Mouse (Mus musculus) hindbrain, embryonic 10.5 days (tissue): ENCODE measurements around the gene Krtap28-10. TPM values are rescaled to one million over a fixed set of nuclear protein-coding genes. Genes with fewer than 3 reads are reported as not detected.

Experiments
- DNase-seq: peaks from one replicate; pipeline ENCODE4 v3.0.0-alpha.2; 2017; ENCODE audit warnings: low spot score
- H3K27ac ChIP-seq: fragments of 300-500 bp; sonication (generic); 2 replicates; pipeline ENCODE4 v1.5.1; 2016; ENCODE audit warnings: mild to moderate bottlenecking, moderate library complexity
- H3K27me3 ChIP-seq: fragments of 300-500 bp; sonication (generic); 2 replicates; pipeline ENCODE4 v1.6.1; 2016; ENCODE audit warnings: mild to moderate bottlenecking; ENCODE audit not compliant: poor library complexity, insufficient read depth, severe bottlenecking
- H3K36me3 ChIP-seq: fragments of 300-500 bp; sonication (generic); 2 replicates; pipeline ENCODE4 v1.6.1; 2016; ENCODE audit warnings: mild to moderate bottlenecking, moderate library complexity
- H3K4me1 ChIP-seq: fragments of 300-500 bp; sonication (generic); replicated peaks from 2 replicates; pipeline ENCODE4 v1.6.1; 2016; ENCODE audit warnings: mild to moderate bottlenecking
- H3K4me3 ChIP-seq: fragments of 300-500 bp; sonication (generic); 2 replicates; pipeline ENCODE4 v1.5.1; 2016; ENCODE audit warnings: mild to moderate bottlenecking, moderate library complexity
- H3K9me3 ChIP-seq: fragments of 300-500 bp; sonication (generic); 2 replicates; pipeline ENCODE4 v1.6.1; 2016; ENCODE audit warnings: mild to moderate bottlenecking, moderate library complexity
- WGBS: fragments of 180-500 bp; shearing (Covaris S2); methylation state at CpG from one replicate; pipeline ENCODE4 v1.1.7; 2016; 5-methylcytosine and 5-hydroxymethylcytosine counted together
- polyA plus RNA-seq: library from polyadenylated mRNA; unstranded; fragments of >200 nt; fragmentation: Nextera tagmentation; extraction: Ambion mirVana; gene quantifications from 2 replicates; pipeline ENCODE4 v1.2.1, GENCODE M21; 2016

Gene Krtap28-10
- polyA plus RNA-seq, 1 experiment from 2014 or later = not detected

GRCm38 (mm10) chr1:82993947-82994346 lies 48.3 kb downstream of the Krtap28-10 start:
- DNase-seq = no peak
- no peaks in the 10 kb centered on the region for H3K27me3 ChIP-seq
- 83% methylated on average over 3 of the region's 3 CpGs for WGBS
- no peaks in the 10 kb centered on the region for H3K4me1 ChIP-seq
- no peak overlapping the region for H3K4me3 ChIP-seq
- H3K36me3 ChIP-seq = no peaks in the 10 kb centered on the region
- H3K27ac ChIP-seq = no peak overlapping the region
- H3K9me3 ChIP-seq = no peaks in the 10 kb centered on the region

- H3K4me3 ChIP-seq = no peak overlapping the region
- no peaks in the 10 kb centered on the region for H3K36me3 ChIP-seq
- no peaks in the 10 kb centered on the region for H3K9me3 ChIP-seq
- no peaks in the 10 kb centered on the region for H3K27me3 ChIP-seq
- no peak overlapping the region for H3K27ac ChIP-seq
- no peak for DNase-seq
- WGBS = 90% methylated on average over 6 of the region's 6 CpGs
- H3K4me1 ChIP-seq = no peaks in the 10 kb centered on the region
Observed at GRCm38 (mm10) chr1:82992093-82992492, 50.2 kb downstream of the Krtap28-10 start.

- H3K4me1 ChIP-seq = no peaks in the 10 kb centered on the region
- H3K9me3 ChIP-seq = no peaks in the 10 kb centered on the region
- no peaks in the 10 kb centered on the region for H3K36me3 ChIP-seq
- H3K27ac ChIP-seq = no peak overlapping the region
- no peak for DNase-seq
- no peaks in the 10 kb centered on the region for H3K27me3 ChIP-seq
- 90% methylated on average over 3 of the region's 3 CpGs for WGBS
- H3K4me3 ChIP-seq = no peak overlapping the region
Observed at GRCm38 (mm10) chr1:82991596-82991995, 50.7 kb downstream of the Krtap28-10 start.

Other genes starting within 250 kb of the Krtap28-10 start
- 27.6 and 34.5 TPM in 2 replicates for gene Agfg1, start 203.0 kb downstream of the Krtap28-10 start, polyA plus RNA-seq
- 0.41 TPM in 1 of 2 replicates, not detected in the other for gene A030005L19Rik, start 129.2 kb downstream of the Krtap28-10 start, polyA plus RNA-seq
- gene A030014E15Rik, start 117.6 kb downstream of the Krtap28-10 start, polyA plus RNA-seq = not detected in 2 replicates
- not detected in 2 replicates for gene Gm6217, start 111.1 kb downstream of the Krtap28-10 start, polyA plus RNA-seq
- gene A030003K21Rik, start 99.1 kb downstream of the Krtap28-10 start, polyA plus RNA-seq = not detected in 2 replicates
- not detected in 2 replicates for gene Gm7544, start 86.5 kb downstream of the Krtap28-10 start, polyA plus RNA-seq
- not detected in 2 replicates for gene Gm47955, start 82.2 kb downstream of the Krtap28-10 start, polyA plus RNA-seq
- gene Gm47959, start 41.9 kb downstream of the Krtap28-10 start, polyA plus RNA-seq = not detected in 2 replicates
- 0.47 and 0.67 TPM in 2 replicates for gene Slc19a3, start 4.0 kb downstream of the Krtap28-10 start, polyA plus RNA-seq
- not detected in 2 replicates for gene Gm47969, start 2.5 kb upstream of the Krtap28-10 start, polyA plus RNA-seq
- not detected in 2 replicates for gene A030005K14Rik, start 16.9 kb upstream of the Krtap28-10 start, polyA plus RNA-seq
- gene Krtap28-13, start 18.4 kb upstream of the Krtap28-10 start, polyA plus RNA-seq = not detected in 2 replicates
- 0.26 TPM in 1 of 2 replicates, not detected in the other for gene Ccl20, start 74.3 kb upstream of the Krtap28-10 start, polyA plus RNA-seq
- gene Daw1, start 117.3 kb upstream of the Krtap28-10 start, polyA plus RNA-seq = 0.67 and 0.85 TPM in 2 replicates